Mouse (Mus musculus): ENCODE measurements at regions not wholly inside any gene's neighbourhood (a gene's known extent, or its start where the extent isn't known, plus 50 kb on each side); places are given as distances from the start of the nearest gene placed in this dataset.

GRCm38 (mm10) chr5:46488140-46488942, 630.9 kb upstream of the Lcorl start:
- no peak for DNase-seq (ENCODE audit: low spot score)

- DNase-seq (ENCODE audit: low spot score) = no peak
These were observed 629.4 kb upstream of the Lcorl start for GRCm38 (mm10) chr5:46486740-46487326.

DNA sequence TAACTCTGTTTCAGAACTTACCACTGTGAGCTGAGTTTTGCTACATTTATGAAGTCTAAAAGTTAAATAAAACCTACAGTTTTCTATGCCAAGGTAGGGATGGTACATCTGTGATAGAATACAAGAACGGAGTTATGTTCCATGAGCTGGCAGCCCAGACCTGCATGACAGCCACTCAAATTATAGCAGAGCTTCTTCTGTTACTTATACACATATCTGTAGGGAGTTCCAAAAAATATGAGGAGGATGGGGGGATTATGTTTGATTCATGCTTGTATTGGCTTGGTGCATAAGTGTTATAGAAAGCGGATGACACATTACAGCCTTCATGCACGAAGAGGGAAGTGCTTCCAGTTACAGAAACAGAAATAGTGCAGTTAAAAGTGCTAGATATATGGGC, 598.9 kb upstream of the Lcorl start:
- DNase-seq (ENCODE audit: low spot score) = no peak

- no peak for DNase-seq (ENCODE audit: low spot score)
These were observed 590.9 kb upstream of the Lcorl start for GRCm38 (mm10) chr5:46448274-46448673.

DNA sequence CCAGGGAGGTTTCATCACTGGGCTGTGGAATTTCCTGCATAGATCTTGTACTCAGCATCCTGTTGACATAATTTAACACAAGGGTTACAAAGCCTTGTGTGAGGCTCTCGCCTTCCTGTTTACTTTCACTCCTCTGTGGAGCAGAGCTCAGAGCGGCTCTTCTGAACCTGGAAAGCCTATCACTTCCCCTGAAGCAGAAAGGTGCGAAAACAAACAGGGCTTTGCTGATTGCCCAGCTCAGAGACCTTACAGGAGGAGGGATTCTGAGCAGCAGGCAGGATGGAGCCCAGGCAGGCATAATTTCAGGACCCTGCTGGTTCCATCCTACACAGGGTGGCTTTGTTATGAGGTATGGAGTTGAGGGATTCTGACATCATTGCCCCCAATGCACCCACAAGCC, 588.4 kb upstream of the Lcorl start:
- no peak for DNase-seq (ENCODE audit: low spot score)

DNA sequence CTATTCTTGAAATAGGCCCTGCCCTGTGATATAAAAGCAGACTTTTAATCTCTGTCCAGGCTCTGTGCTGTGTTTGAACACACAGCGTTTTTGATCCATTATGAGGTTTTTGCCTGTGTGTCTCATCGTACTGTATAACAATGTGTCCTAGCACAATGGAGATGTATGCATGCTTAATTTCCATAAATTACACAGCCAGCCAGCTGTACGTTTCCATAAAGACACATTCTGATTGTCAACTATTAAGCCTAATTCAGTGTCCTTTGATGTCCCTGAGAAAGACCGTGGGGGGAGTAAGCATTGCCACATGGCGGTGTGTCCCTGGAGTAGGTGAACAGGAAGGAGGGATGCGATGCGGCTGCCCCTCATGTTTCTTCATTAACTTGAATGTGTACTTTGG, 587.7 kb upstream of the Lcorl start:
- DNase-seq (ENCODE audit: low spot score) = no peak

DNA sequence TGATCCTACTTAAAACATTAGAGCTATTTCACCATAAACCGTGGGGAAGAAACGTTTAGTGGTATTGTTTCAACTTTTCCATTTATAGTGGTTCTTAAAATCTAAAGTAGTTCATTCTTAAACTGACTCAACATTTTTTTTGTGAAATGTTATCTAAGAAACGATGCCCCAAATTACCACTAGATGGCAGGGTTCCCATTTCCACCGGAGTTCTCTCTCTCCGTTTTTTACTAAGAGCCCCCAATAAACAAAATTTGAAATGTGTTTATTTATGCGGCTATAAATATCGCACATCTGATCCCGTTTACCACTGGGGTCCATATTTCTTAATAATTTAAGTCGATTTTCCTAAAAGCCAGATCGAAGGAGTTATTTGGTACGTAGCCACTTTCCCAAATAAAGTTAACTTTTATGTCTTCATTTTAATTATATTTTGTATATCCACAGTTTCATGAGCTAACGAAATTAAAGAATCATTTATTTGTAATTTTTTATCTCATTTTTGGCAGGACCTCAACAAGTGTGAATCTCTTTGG, 586.5 kb upstream of the Lcorl start:
- no peak for DNase-seq (ENCODE audit: low spot score)

- no peak for DNase-seq (ENCODE audit: low spot score)
These were observed 585.3 kb upstream of the Lcorl start for GRCm38 (mm10) chr5:46442600-46443248.

DNA sequence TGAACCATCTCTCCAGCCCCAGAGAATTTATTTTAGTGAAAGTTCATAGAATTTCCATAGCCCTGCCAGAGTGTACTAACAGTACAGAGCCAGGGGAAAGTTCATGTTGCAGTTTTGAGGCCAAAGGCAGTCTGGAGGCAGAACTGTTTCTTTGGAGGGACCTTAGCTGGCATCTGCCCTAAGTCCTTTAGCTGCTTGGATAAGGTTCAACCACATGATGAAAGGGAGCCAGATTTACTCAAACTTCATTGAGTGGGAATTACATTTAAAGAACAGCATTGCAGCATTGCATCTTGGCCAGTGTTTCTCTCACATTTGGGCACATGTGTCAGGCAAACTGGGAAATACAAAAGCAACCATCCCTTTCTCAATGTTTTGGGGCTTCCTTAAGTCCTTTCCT, 584.3 kb upstream of the Lcorl start:
- DNase-seq (ENCODE audit: low spot score) = no peak

DNA sequence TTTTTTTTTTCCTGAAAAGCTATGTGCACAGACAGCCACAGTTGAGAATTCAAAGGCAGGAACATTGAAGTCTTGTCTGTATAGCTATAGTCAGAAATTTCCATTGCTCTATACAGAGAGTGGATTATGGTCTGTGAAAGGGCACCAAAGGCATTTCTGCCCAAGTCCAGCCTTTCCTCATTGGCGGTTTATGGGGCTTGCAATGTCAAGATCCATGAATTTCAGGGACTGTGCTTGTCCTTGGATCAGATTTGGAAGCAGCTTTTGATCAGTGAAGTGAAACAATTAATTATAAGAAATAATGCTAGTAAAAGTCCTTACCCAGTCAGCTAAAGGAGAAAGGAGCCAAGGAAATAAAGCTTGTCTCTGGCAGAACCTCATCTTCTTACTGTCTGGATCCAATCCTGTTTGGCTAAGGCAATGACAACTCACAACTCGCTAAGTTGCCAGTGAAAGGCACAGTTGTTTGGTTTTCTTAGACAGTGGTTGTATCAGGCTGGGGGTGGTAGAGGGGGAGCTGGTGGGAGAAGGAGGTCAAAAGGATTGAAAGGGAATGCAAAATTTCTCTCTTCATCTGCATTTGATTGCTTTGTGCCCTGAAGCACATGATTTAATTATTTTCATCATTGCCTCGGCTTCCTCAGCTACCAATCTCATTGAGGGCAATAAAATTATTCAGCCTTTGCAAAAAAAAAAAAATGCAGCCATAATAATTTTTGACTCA, 574.4 kb upstream of the Lcorl start:
- DNase-seq (ENCODE audit: low spot score) = no peak

DNA sequence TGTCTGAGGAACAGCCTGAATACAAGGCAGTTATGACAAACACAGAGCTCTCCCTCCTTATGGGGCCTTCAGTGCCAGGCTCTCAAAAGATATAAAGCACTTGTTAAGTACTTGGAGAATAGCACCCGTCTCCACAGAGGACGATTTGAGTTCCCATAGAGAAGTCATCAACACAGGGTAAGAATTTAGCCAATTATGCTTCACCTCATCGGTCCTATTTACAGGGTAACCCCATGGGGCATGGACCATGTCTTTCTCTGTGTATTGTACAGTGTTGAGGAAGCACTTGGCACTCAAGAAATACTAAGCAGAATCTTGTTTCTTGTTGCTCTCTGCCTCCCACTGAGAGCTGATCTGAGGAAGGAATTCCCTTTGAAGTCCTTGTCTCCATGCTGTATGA, 565.3 kb upstream of the Lcorl start:
- DNase-seq (ENCODE audit: low spot score) = no peak

DNA sequence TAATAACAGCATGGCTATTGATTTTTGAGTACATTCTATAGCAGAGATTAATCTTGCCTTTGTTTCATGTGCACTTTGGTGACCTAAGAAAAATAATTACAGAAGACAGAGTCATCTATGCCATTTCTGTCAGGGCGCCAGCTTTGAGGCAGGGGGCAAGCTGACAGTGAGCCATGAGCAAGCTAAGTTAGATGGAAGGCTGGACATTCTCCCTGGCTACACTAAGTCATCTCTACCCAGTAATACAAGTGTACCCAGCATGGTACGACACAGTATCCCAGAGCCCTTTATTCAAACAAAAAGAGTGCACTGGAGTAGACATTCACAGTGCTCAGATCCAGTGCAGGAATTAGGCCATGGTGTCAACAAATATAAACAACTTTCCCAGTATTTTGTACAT, 549.6 kb upstream of the Lcorl start:
- no peak for DNase-seq (ENCODE audit: low spot score)

GRCm38 (mm10) chr5:46406404-46406803, 549.0 kb upstream of the Lcorl start:
- DNase-seq (ENCODE audit: low spot score) = no peak

DNA sequence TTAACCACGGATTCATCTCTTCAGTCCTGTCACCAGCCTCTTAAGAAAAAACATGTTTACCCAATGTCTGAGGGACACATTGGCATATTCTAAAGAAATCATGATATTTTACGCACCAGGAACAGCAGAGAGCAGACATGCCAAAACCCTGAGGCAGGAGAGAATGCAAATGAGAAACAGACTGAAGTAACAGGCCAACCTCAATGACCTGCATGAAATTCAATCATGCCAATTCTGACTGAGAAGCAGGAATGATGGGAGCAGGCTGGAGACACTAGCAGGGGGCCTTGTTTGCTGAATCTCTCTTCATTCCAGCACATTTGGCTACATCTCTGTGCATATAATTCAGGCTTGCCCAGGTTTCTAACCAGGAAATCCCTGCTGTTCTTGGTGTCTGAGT, 529.2 kb upstream of the Lcorl start:
- no peak for DNase-seq (ENCODE audit: low spot score)

DNA sequence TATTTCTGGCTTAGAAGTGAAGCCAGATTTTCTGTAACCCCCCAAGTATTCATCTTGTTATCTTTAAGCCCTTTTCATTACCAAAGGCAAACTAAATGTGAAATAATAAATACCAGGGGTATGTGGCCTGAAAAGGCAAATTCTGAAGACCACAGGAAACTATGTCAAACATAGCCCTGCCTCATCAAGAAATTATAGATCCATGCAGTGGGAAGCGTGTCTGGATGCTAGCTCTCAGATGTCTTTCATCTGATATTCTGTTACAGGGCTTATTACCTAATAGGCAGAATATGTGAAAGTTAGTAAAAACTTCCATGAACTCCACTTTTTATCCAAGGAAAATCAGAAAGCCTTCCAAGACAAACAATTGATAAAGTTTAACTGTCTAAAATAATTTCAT, 509.9 kb upstream of the Lcorl start:
- DNase-seq (ENCODE audit: low spot score) = no peak

GRCm38 (mm10) chr5:46363661-46364060, 506.2 kb upstream of the Lcorl start:
- DNase-seq (ENCODE audit: low spot score) = no peak

GRCm38 (mm10) chr5:46361637-46362036, 504.2 kb upstream of the Lcorl start:
- no peak for DNase-seq (ENCODE audit: low spot score)

DNA sequence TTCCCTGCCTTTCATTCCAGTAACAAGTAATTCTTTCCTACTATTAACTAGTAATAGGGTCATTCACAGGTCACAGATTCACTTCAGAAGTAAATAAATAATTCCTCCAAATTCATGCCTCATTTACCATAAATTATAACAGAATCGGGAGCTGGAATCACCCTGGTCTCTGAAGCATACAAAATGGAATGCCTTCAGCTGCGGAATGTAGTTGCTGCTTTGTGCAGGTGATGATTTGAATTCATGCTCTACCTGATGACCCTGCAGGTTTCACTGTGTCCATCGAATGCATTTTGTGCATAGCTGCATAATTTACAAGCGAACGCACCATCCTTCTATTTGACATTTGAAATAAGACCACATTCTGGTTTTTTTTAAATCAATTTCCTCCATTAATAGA, 491.0 kb upstream of the Lcorl start:
- no peak for DNase-seq (ENCODE audit: low spot score)

DNA sequence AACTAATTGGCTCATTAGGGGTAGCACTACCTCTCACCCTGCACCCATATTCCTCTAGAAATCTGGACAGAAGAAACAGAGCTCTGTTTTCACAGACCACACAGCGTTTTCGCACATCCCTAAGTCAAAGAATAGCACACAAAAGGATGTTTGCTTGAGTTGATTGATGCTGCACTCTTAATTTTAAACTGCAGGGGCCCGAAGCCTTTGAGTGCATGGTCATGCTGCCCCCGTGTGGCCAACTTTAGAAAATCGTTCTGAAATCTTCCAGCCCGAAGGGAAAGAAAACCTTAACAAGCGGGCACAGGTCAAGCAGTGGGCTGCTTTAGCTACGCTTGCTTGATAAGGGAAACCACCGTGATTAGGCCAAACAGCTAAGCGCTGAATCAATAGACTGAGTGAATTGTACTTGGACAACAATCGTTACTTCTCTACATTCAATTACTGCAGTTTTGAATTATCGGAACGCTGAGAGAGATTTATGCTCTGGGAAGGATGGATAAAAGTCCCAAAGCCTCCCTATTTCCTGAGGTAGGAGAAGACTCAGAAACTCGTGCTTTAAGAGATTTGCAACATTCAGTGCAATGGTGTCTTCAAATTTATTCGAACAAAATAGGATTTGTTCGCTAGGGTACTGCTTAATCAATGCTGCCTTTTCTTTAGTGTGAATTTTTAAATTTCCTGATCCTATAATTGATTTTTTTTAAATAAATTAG, 490.1 kb upstream of the Lcorl start:
- DNase-seq (ENCODE audit: low spot score) = peak; percentile 58

DNA sequence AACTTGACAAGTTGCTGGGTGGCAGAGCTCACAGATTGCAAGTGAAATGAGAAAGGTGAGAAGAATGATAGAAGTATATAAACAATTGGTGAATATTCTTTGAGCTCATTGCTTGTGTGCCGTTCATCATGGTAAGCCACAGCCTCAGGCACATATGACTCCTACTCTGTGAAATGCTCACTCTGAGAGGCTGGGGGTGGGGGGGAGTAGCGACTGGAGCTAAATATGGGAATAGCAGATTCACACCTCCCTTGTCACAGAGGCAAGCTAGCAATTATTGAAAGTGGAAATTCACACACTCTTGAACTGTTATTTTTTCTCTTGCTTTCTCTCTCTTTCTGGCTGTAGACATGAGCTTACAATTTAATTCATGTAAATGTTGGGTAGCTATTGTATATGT, 481.0 kb upstream of the Lcorl start:
- DNase-seq (ENCODE audit: low spot score) = peak; percentile 1

GRCm38 (mm10) chr5:46330880-46331279, 473.5 kb upstream of the Lcorl start:
- no peak for DNase-seq (ENCODE audit: low spot score)

Data from left cerebral cortex, adult 11 months (tissue).